In the genomic region with DNA sequence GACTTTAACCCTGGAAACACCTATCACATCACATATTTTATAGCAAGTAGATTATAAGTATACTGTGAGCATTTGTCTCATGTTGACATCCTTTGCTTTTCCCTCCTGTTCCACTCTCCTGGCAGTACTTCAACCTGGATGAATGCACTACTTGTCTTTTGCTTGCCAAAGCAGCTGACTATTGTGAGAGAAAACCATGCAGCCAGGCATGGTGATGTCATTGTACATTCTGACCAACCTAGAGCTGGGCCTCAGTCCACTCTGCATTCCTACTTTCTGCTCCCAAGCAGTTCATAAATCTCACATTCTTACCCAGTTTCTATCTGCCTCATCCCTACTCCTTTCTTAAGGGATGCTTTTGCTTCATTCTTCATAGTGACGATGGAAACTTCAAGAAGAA, we compare ENCODE assay signal across 11 mouse cellular contexts.
DNase-seq lines count a peak whose midpoint lies in the region; ATAC-seq and TF ChIP-seq lines count a peak whose summit lies in the region.
"Had no signal": no experiment of that assay in that cellular context is flagged by ENCODE, and none has a peak within 500 bp of the region (broad histone marks: within the 10 kb centered on the region; RNA-seq: fewer than 3 reads in every experiment).

No protein-coding gene starts in this region.

- peak; percentile 94 for DNase-seq in heart, adult 11 months
- DNase-seq in midbrain, postnatal 0 days (ENCODE audit: low spot score), result peak; percentile 52
- peak; percentile 26 to 37 for DNase-seq in cerebellum, postnatal 36 days
- peak; percentile 68 for DNase-seq in skeletal muscle tissue, adult 2 months (ENCODE audit: low read depth, low spot score)
- DNase-seq in frontal cortex, postnatal 10 days (ENCODE audit: low spot score in 2 of 2), result no peak
- DNase-seq: adrenal gland, adult 2 months; gastrocnemius, postnatal 10 days had no signal

- peaks cover 5% of the 10 kb centered on the region for H3K4me1 ChIP-seq in heart, embryonic 11.5 days (ENCODE audit: control insufficient read depth, insufficient read depth, low read length)
- 0 out of 2 replicates have a peak, but pooled peaks cover 3% of the 10 kb centered on the region for H3K4me1 ChIP-seq in midbrain, postnatal 0 days (ENCODE audit: insufficient read depth, low read length)
- no peaks in the 10 kb centered on the region for H3K4me1 ChIP-seq in midbrain, embryonic 16.5 days (ENCODE audit: control insufficient read depth, insufficient read depth, low read length)
- H3K4me1 ChIP-seq in kidney, embryonic 16.5 days (ENCODE audit: insufficient read depth, low read length), result peaks cover 7% of the 10 kb centered on the region

- no peak for ATAC-seq in heart, embryonic 11.5 days (replicated peaks; ENCODE audit: insufficient number of reproducible peaks, low FRiP score, low TSS enrichment)
- ATAC-seq in midbrain, postnatal 0 days (ENCODE audit: low FRiP score), result peak; percentile 23; the same call in 1 of the 2 replicates
- no peak for ATAC-seq in midbrain, embryonic 16.5 days
- no peak for ATAC-seq in kidney, embryonic 16.5 days (ENCODE audit: low FRiP score, low TSS enrichment)

- H3K4me2 ChIP-seq in heart, embryonic 11.5 days, result no peak overlapping the region
- no peak overlapping the region for H3K4me2 ChIP-seq in midbrain, postnatal 0 days (ENCODE audit: low read depth, low read length, poor library complexity, severe bottlenecking)
- no peak overlapping the region for H3K4me2 ChIP-seq in midbrain, embryonic 16.5 days (ENCODE audit: low read length)
- H3K4me2 ChIP-seq in kidney, embryonic 16.5 days (replicated peaks; ENCODE audit: low read depth, low read length), result no peak overlapping the region
- H3K4me2 ChIP-seq: liver, embryonic 11.5 days had no signal

- no peak overlapping the region for H3K4me3 ChIP-seq in heart, embryonic 11.5 days (ENCODE audit: low read depth, low read length)
- no peak overlapping the region for H3K4me3 ChIP-seq in midbrain, postnatal 0 days (ENCODE audit: low read depth, low read length)
- no peak overlapping the region for H3K4me3 ChIP-seq in midbrain, embryonic 16.5 days (ENCODE audit: low read depth, low read length)
- H3K4me3 ChIP-seq in kidney, embryonic 16.5 days (ENCODE audit: low read length), result no peak overlapping the region

- WGBS in heart, embryonic 11.5 days (ENCODE audit: insufficient replicate concordance), result 77% methylated on average over 1 of the region's 1 CpGs
- 85% methylated on average over 1 of the region's 1 CpGs for WGBS in midbrain, postnatal 0 days
- 89% methylated on average over 1 of the region's 1 CpGs for WGBS in midbrain, embryonic 16.5 days
- 84% methylated on average over 1 of the region's 1 CpGs for WGBS in kidney, embryonic 16.5 days

- no peaks in the 10 kb centered on the region for H3K36me3 ChIP-seq in heart, embryonic 11.5 days (ENCODE audit: control insufficient read depth, insufficient read depth, low read length)
- no peaks in the 10 kb centered on the region for H3K36me3 ChIP-seq in midbrain, postnatal 0 days (ENCODE audit: insufficient read depth, low read length)
- H3K36me3 ChIP-seq in midbrain, embryonic 16.5 days (ENCODE audit: control insufficient read depth, insufficient read depth, low read length), result no peaks in the 10 kb centered on the region
- H3K36me3 ChIP-seq in kidney, embryonic 16.5 days (ENCODE audit: insufficient read depth, low read length), result no peaks in the 10 kb centered on the region

- no peak overlapping the region for H3K9ac ChIP-seq in heart, embryonic 11.5 days (ENCODE audit: low read depth, low read length)
- H3K9ac ChIP-seq in midbrain, postnatal 0 days (replicated peaks; ENCODE audit: low read length, poor library complexity, severe bottlenecking), result no peak overlapping the region
- no peak overlapping the region for H3K9ac ChIP-seq in midbrain, embryonic 16.5 days (ENCODE audit: low read depth, low read length)
- no peak overlapping the region for H3K9ac ChIP-seq in kidney, embryonic 16.5 days (replicated peaks; ENCODE audit: low read length)

- no peak for TF ChIP-seq CTCF in midbrain, postnatal 0 days (IDR thresholded peaks at IDR 0.05)

- no peaks in the 10 kb centered on the region for H3K9me3 ChIP-seq in heart, embryonic 11.5 days (replicated peaks; ENCODE audit: control insufficient read depth, low read length)
- H3K9me3 ChIP-seq in midbrain, postnatal 0 days (ENCODE audit: low read length), result no peaks in the 10 kb centered on the region
- H3K9me3 ChIP-seq in midbrain, embryonic 16.5 days (replicated peaks; ENCODE audit: control insufficient read depth, low read length, poor library complexity, severe bottlenecking), result no peaks in the 10 kb centered on the region
- H3K9me3 ChIP-seq in kidney, embryonic 16.5 days (ENCODE audit: low read length), result no peaks in the 10 kb centered on the region

- no peak overlapping the region for H3K27ac ChIP-seq in heart, embryonic 11.5 days (ENCODE audit: low read depth, low read length)
- no peak overlapping the region for H3K27ac ChIP-seq in midbrain, postnatal 0 days (ENCODE audit: low read depth, low read length)
- no peak overlapping the region for H3K27ac ChIP-seq in midbrain, embryonic 16.5 days (ENCODE audit: low read length)
- H3K27ac ChIP-seq in kidney, embryonic 16.5 days (ENCODE audit: low read length), result no peak overlapping the region

- H3K27me3 ChIP-seq in heart, embryonic 11.5 days (ENCODE audit: control insufficient read depth, insufficient read depth, low read length), result no peaks in the 10 kb centered on the region
- no peaks in the 10 kb centered on the region for H3K27me3 ChIP-seq in midbrain, postnatal 0 days (ENCODE audit: insufficient read depth, low read length)
- no peaks in the 10 kb centered on the region for H3K27me3 ChIP-seq in midbrain, embryonic 16.5 days (ENCODE audit: control insufficient read depth, insufficient read depth, low read depth, low read length)
- no peaks in the 10 kb centered on the region for H3K27me3 ChIP-seq in kidney, embryonic 16.5 days (ENCODE audit: insufficient read depth, low read length)

Comparison
In these comparisons a context has a peak if more than half of its experiments do, and no peak if none do; other contexts are left out.
1. DNase-seq: peak in heart, adult 11 months (single experiment), midbrain, postnatal 0 days (single experiment), cerebellum, postnatal 36 days (2 of 2) and skeletal muscle tissue, adult 2 months (single experiment); none in frontal cortex, postnatal 10 days (0 of 2).